Comparison of ENCODE assay signal across 8 mouse cellular contexts in genomic region chr2:11552966-11553451, GRCm38 (mm10). TPM values are rescaled to one million over a fixed set of nuclear protein-coding genes. Genes with fewer than 3 reads are reported as not detected.
DNase-seq lines count a peak whose midpoint lies in the region; ATAC-seq and TF ChIP-seq lines count a peak whose summit lies in the region.

No protein-coding gene starts in this region.

- DNase-seq in urinary bladder, postnatal 25 days (ENCODE audit: low spot score) = peak; percentile 8
- DNase-seq in urinary bladder, adult 18-20 months (ENCODE audit: low spot score in 2 of 2) = no peak
- peak in 1 of 2 experiments; percentile 25 for DNase-seq in cerebellum, adult 2 months
- no peak for DNase-seq in layer of hippocampus, adult 18-20 months (ENCODE audit: low spot score in 2 of 2)

- no peak for TF ChIP-seq CTCF in cerebellum, adult 2 months (IDR thresholded peaks at IDR 0.05; ENCODE audit: borderline replicate concordance, insufficient read depth, low read depth, low read length)

- H3K27me3 ChIP-seq in cerebellum, adult 2 months (ENCODE audit: control insufficient read depth, insufficient read depth, low read length) = no peaks in the 10 kb centered on the region
- H3K27me3 ChIP-seq in kidney, embryonic 14.5 days (ENCODE audit: control insufficient read depth, insufficient read depth, low read length) = 0 out of 2 replicates have a peak, but pooled peaks cover 6% of the 10 kb centered on the region
- 0 out of 2 replicates have a peak, but pooled peaks cover 3% of the 10 kb centered on the region for H3K27me3 ChIP-seq in stomach, embryonic 15.5 days (replicated peaks)

- peak overlapping the region; percentile 78 for H3K4me3 ChIP-seq in cerebellum, adult 2 months (replicated peaks; ENCODE audit: insufficient read depth, low read depth, low read length)
- H3K4me3 ChIP-seq in kidney, embryonic 14.5 days (ENCODE audit: low read length) = peak overlapping the region; percentile 46
- peak overlapping the region; percentile 70 for H3K4me3 ChIP-seq in macrophage (ENCODE audit: inconsistent target)
- H3K4me3 ChIP-seq in stomach, embryonic 15.5 days (replicated peaks) = peak overlapping the region; percentile 60

- peaks cover 28% of the 10 kb centered on the region; the same call in 1 of the 2 replicates for H3K79me2 ChIP-seq in macrophage (ENCODE audit: inconsistent target)

- no peak for TF ChIP-seq POLR2A in cerebellum, adult 2 months (IDR thresholded peaks at IDR 0.05; ENCODE audit: borderline replicate concordance, insufficient read depth, low read length)

- no peak overlapping the region for H3K27ac ChIP-seq in cerebellum, adult 2 months (ENCODE audit: insufficient read depth, low read length)
- no peak overlapping the region for H3K27ac ChIP-seq in kidney, embryonic 14.5 days (ENCODE audit: low read depth, low read length)
- H3K27ac ChIP-seq in macrophage = peak overlapping the region; percentile 74
- H3K27ac ChIP-seq in stomach, embryonic 15.5 days = 0 out of 2 replicates have a peak overlapping the region, but pooled peaks have one; percentile 57

- no peaks in the 10 kb centered on the region for H3K9me3 ChIP-seq in kidney, embryonic 14.5 days (ENCODE audit: control insufficient read depth, low read length)
- no peaks in the 10 kb centered on the region for H3K9me3 ChIP-seq in stomach, embryonic 15.5 days

- H3K4me2 ChIP-seq in kidney, embryonic 14.5 days (replicated peaks; ENCODE audit: low read depth, low read length) = peak overlapping the region; percentile 94
- H3K4me2 ChIP-seq in stomach, embryonic 15.5 days = peak overlapping the region; percentile 99

- H3K9ac ChIP-seq in kidney, embryonic 14.5 days (ENCODE audit: low read depth, low read length) = peak overlapping the region; percentile 42; the same call in 1 of the 2 replicates
- H3K9ac ChIP-seq in stomach, embryonic 15.5 days = peak overlapping the region; percentile 51

- ATAC-seq in granulocyte monocyte progenitor cell, adult 5-6 weeks (replicated peaks; ENCODE audit: poor library complexity, severe bottlenecking) = peak; percentile 5
- ATAC-seq in kidney, embryonic 14.5 days (ENCODE audit: low FRiP score, low TSS enrichment) = peak; percentile 45
- no peak; the same call in 1 of the 2 replicates for ATAC-seq in stomach, embryonic 15.5 days (ENCODE audit: insufficient read depth, low FRiP score, low read depth)

- H3K4me1 ChIP-seq in cerebellum, adult 2 months (ENCODE audit: control insufficient read depth, insufficient read depth, low read length) = no peaks in the 10 kb centered on the region
- peaks cover 13% of the 10 kb centered on the region; the same call in 1 of the 2 replicates for H3K4me1 ChIP-seq in kidney, embryonic 14.5 days (ENCODE audit: control insufficient read depth, insufficient read depth, low read length)
- H3K4me1 ChIP-seq in stomach, embryonic 15.5 days = peaks cover 19% of the 10 kb centered on the region; the same call in 1 of the 2 replicates

- no peaks in the 10 kb centered on the region for H3K36me3 ChIP-seq in kidney, embryonic 14.5 days (ENCODE audit: control insufficient read depth, insufficient read depth, low read length)
- no peaks in the 10 kb centered on the region for H3K36me3 ChIP-seq in macrophage (ENCODE audit: inconsistent target)
- H3K36me3 ChIP-seq in stomach, embryonic 15.5 days = no peaks in the 10 kb centered on the region

- 15% methylated on average over 15 of the region's 15 CpGs for WGBS in cerebellum, adult 2 months
- WGBS in kidney, embryonic 14.5 days = 3% methylated on average over 15 of the region's 15 CpGs
- 2% methylated on average over 15 of the region's 15 CpGs for WGBS in macrophage (ENCODE audit: missing documents)
- 5% methylated on average over 15 of the region's 15 CpGs for WGBS in stomach, embryonic 15.5 days

RNA-seq across cellular contexts. Expression of gene Pfkfb3, which starts 0.9 kb away (rescaled TPM):
- 33.8 and 38.2 TPM in 2 replicates for polyA plus RNA-seq in cerebellum, adult 2 months (2012; rRNA removed)
- total RNA-seq in granulocyte monocyte progenitor cell, adult 5-6 weeks (2014; fragmentation: Nextera tagmentation) = 44.8 and 74.9 TPM in 2 replicates
- total RNA-seq in granulocyte monocyte progenitor cell, adult 5-6 weeks (2017) = 43.8 and 44.8 TPM in 2 replicates
- polyA plus RNA-seq in kidney, embryonic 14.5 days (2014; fragmentation: Nextera tagmentation; extraction: Ambion mirVana) = 10.5 and 11.2 TPM in 2 replicates
- 1,000 to 10,000 TPM in 2 of 26 experiments, 100 to 1,000 TPM in 24; 111 to 1,491 (median 237) TPM for total RNA-seq in macrophage (2018; cell fraction: chromatin; rRNA removed)
- 100 to 1,000 TPM in 2 of 26 experiments, 10 to 100 TPM in 24; 30.1 to 146 (median 53.5) TPM for total RNA-seq in macrophage (2018; cell fraction: cytosol; rRNA removed)
- 100 to 1,000 TPM in 21 of 26 experiments, 10 to 100 TPM in 5; 72.7 to 734 (median 143) TPM for total RNA-seq in macrophage (2018; cell fraction: nucleus; rRNA removed)
- 29.8 to 38.1 TPM (median 29.9 TPM) in 3 replicates for polyA plus RNA-seq in macrophage (2018)
- polyA plus RNA-seq in stomach, embryonic 15.5 days (2015; fragmentation: Nextera tagmentation; extraction: Ambion mirVana) = 17.1 and 19.7 TPM in 2 replicates
- 10 to 100 TPM; 40.0 to 41.4 TPM for total RNA-seq in layer of hippocampus, adult 18-20 months (2021)

RNA-seq across cellular contexts. Expression of gene Rbm17, which starts 50.9 kb away (rescaled TPM):
- 136 and 137 TPM in 2 replicates for polyA plus RNA-seq in cerebellum, adult 2 months (2012; rRNA removed)
- total RNA-seq in granulocyte monocyte progenitor cell, adult 5-6 weeks (2014; fragmentation: Nextera tagmentation) = 117 and 160 TPM in 2 replicates
- total RNA-seq in granulocyte monocyte progenitor cell, adult 5-6 weeks (2017) = 180 and 233 TPM in 2 replicates
- 154 and 165 TPM in 2 replicates for polyA plus RNA-seq in kidney, embryonic 14.5 days (2014; fragmentation: Nextera tagmentation; extraction: Ambion mirVana)
- 100 to 1,000 TPM in 18 of 26 experiments, 10 to 100 TPM in 8; 27.1 to 186 (median 125) TPM for total RNA-seq in macrophage (2018; cell fraction: chromatin; rRNA removed)
- total RNA-seq in macrophage (2018; cell fraction: cytosol; rRNA removed) = 10 to 100 TPM; 59.7 to 86.9 (median 72.2) TPM
- 100 to 1,000 TPM in 2 of 26 experiments, 10 to 100 TPM in 24; 32.3 to 112 (median 72.3) TPM for total RNA-seq in macrophage (2018; cell fraction: nucleus; rRNA removed)
- polyA plus RNA-seq in macrophage (2018) = 69.8 to 119 TPM (median 79.7 TPM) in 3 replicates
- polyA plus RNA-seq in stomach, embryonic 15.5 days (2015; fragmentation: Nextera tagmentation; extraction: Ambion mirVana) = 125 and 132 TPM in 2 replicates
- 10 to 100 TPM; 70.9 to 93.0 TPM for total RNA-seq in layer of hippocampus, adult 18-20 months (2021)

Comparison
In these comparisons a context has a peak if more than half of its experiments do, and no peak if none do; other contexts are left out.
1. H3K27ac ChIP-seq: peak in macrophage (single experiment) and stomach, embryonic 15.5 days (single experiment); none in cerebellum, adult 2 months (single experiment) and kidney, embryonic 14.5 days (single experiment).
2. Peak in every context shown above with its lines, with median percentiles within 50 percentile points of each other: H3K4me3 ChIP-seq.